Mouse (Mus musculus) neural tube, embryonic 13.5 days (tissue): ENCODE results near the gene Gjb3. TPM values are rescaled to one million over a fixed set of nuclear protein-coding genes. Genes with fewer than 3 reads are reported as not detected.
A peak's percentile ranks its signal among the peaks of the same experiment; 100 is the strongest.

Experiments
- ATAC-seq: fragments of 200-750 bp; cut with Nextera tagmentation; 2 replicates; pipeline ENCODE4 v1.8.0; 2017; ENCODE audit warnings: low read depth, mild to moderate bottlenecking, moderate TSS enrichment, moderate library complexity
- H3K27ac ChIP-seq: fragments of 300-500 bp; sonication (generic); replicated peaks from 2 replicates; pipeline ENCODE4 v1.5.1; 2015; ENCODE audit warnings: moderate library complexity, mild to moderate bottlenecking, inconsistent platforms
- H3K27me3 ChIP-seq: fragments of 300-500 bp; sonication (generic); 2 replicates; pipeline ENCODE4 v1.6.1; 2015; ENCODE audit warnings: mild to moderate bottlenecking, inconsistent platforms
- H3K36me3 ChIP-seq: fragments of 300-500 bp; sonication (generic); 2 replicates; pipeline ENCODE4 v1.6.1; 2015; ENCODE audit warnings: mild to moderate bottlenecking, inconsistent platforms
- H3K4me1 ChIP-seq: fragments of 300-500 bp; sonication (generic); replicated peaks from 2 replicates; pipeline ENCODE4 v1.6.1; 2015; ENCODE audit warnings: inconsistent platforms
- H3K4me2 ChIP-seq: fragments of 300-500 bp; sonication (generic); 2 replicates; pipeline ENCODE4 v1.6.1; 2015; ENCODE audit warnings: inconsistent platforms, mild to moderate bottlenecking, moderate library complexity
- H3K4me3 ChIP-seq: fragments of 300-500 bp; sonication (generic); 2 replicates; pipeline ENCODE4 v1.5.1; 2015; ENCODE audit warnings: mild to moderate bottlenecking, inconsistent platforms
- H3K9ac ChIP-seq: fragments of 300-500 bp; sonication (generic); 2 replicates; pipeline ENCODE4 v1.6.1; 2015; ENCODE audit warnings: moderate library complexity, mild to moderate bottlenecking, inconsistent platforms
- H3K9me3 ChIP-seq: fragments of 300-500 bp; sonication (generic); 2 replicates; pipeline ENCODE4 v1.6.1; 2016; ENCODE audit warnings: inconsistent platforms
- WGBS: fragments of 180-500 bp; shearing (Covaris S2); methylation state at CpG from one replicate; pipeline ENCODE4 v1.1.7; 2015; 5-methylcytosine and 5-hydroxymethylcytosine counted together
- polyA plus RNA-seq: library from polyadenylated mRNA; unstranded; fragments of >200 nt; fragmentation: Nextera tagmentation; extraction: Ambion mirVana; gene quantifications from 2 replicates; pipeline ENCODE4 v1.2.1, GENCODE M21; 2015

Gjb3 gene
- polyA plus RNA-seq, 1 experiment from 2014 or later = not detected

DNA sequence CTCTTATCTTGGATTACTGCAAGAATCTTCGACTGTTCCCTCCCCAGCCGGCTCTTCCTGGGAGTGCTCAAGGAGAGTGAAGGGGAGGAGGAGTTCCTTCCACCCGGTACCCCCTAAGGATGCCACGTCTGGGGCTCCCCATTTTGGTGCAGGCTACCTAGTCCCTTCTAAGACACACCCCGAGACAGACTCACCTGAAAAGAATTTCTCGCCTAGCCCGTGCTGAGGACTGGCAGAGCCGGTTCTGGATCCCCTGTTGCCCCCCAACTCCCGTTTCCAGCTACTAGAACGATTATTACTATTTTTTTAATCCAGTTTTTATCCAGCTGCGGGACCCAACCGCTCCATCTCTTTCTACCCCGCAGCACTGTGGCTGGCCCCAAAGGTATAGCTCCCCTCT is 893 bp downstream of the Gjb3 start:
- Histone ChIP-seq H3K4me2 (peak overlapping the region; percentile 48), H3K9me3 (no peaks in the 10 kb centered on the region), H3K27me3 (peaks cover 70% of the 10 kb centered on the region), H3K27ac (no peak overlapping the region), H3K4me1 (peaks cover 23% of the 10 kb centered on the region), H3K4me3 (peak overlapping the region; percentile 20; the same call in 1 of the 2 replicates), H3K9ac (no peak overlapping the region), H3K36me3 (no peaks in the 10 kb centered on the region)
- ATAC-seq = no peak
- whole genome bisulfite sequencing = 1% methylated on average over 13 of the region's 13 CpGs

DNA sequence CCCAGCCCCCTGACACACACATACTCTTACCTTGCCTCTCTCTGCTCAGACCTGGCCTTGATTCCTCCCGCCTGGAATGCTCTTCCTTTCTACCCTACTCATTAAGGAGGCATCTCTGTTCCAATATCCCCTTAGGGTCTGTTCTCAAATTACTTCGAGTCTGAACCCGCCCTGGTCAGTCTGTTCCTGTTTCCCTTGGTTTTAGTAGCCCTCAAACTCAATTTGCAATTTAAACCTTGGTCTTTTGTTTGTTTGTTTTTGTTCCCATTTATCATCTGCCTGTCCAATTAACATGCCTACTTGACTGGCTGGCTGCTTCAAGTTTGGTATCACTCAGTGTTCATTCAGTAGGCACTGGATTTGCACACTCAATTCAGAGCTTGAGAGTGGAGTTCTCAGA is 1.6 kb downstream of the Gjb3 start:
- Histone ChIP-seq H3K36me3 (no peaks in the 10 kb centered on the region), H3K4me2 (no peak overlapping the region), H3K27me3 (peaks cover 70% of the 10 kb centered on the region), H3K9me3 (no peaks in the 10 kb centered on the region), H3K27ac (no peak overlapping the region), H3K4me3 (no peak overlapping the region), H3K4me1 (peaks cover 23% of the 10 kb centered on the region), H3K9ac (no peak overlapping the region)
- ATAC-seq = no peak
- 6% methylated on average over 3 of the region's 3 CpGs for WGBS

DNA sequence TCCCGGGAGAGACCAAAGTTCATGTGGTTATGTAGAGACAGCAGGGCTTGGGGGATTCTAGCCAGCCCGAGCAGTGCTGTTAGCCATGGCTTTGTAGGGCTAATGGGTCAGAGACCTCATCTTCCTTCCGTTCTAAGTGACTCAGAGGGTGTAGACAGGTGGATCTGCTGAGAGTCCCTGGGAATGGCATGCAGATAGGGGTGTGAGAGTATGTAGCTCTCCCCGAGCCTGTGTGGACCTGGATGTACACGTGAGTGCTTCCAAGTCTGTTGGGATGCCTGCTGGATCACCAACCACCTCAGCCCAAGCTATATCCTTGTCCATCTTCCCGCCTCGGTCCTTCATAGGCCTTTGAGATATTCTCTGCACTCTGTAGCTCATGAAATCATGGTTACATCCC is 2.3 kb downstream of the Gjb3 start:
- Histone ChIP-seq H3K9me3 (no peaks in the 10 kb centered on the region), H3K36me3 (no peaks in the 10 kb centered on the region), H3K4me1 (peaks cover 23% of the 10 kb centered on the region), H3K27ac (no peak overlapping the region), H3K4me2 (no peak overlapping the region), H3K4me3 (no peak overlapping the region), H3K9ac (no peak overlapping the region), H3K27me3 (peaks cover 70% of the 10 kb centered on the region)
- 71% methylated on average over 7 of the region's 7 CpGs for WGBS
- ATAC-seq = no peak

DNA sequence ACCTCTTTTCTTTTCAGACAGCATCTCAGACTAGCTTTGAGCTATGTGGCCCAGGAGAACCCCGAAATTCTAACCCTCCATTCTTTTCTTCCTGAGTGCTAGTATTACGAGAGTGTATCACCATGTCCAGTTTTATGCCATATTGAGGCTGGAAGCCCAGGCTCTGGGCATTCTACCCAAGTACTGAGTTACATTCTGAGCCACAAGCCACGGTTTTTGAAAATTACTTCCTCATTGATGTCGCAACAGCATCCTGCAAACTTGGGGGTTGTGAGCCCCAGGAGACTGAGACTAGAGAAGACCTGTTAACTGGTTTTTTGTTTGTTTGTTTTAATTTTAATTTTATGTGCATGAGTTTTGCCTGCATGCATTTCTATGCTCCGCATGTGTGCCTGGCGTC is 2.9 kb downstream of the Gjb3 start:
- Histone ChIP-seq H3K27me3 (peaks cover 68% of the 10 kb centered on the region), H3K4me2 (no peak overlapping the region), H3K4me3 (no peak overlapping the region), H3K36me3 (no peaks in the 10 kb centered on the region), H3K27ac (no peak overlapping the region), H3K4me1 (peaks cover 23% of the 10 kb centered on the region), H3K9ac (no peak overlapping the region), H3K9me3 (no peaks in the 10 kb centered on the region)
- ATAC-seq = no peak
- WGBS = 74% methylated on average over 6 of the region's 6 CpGs

DNA sequence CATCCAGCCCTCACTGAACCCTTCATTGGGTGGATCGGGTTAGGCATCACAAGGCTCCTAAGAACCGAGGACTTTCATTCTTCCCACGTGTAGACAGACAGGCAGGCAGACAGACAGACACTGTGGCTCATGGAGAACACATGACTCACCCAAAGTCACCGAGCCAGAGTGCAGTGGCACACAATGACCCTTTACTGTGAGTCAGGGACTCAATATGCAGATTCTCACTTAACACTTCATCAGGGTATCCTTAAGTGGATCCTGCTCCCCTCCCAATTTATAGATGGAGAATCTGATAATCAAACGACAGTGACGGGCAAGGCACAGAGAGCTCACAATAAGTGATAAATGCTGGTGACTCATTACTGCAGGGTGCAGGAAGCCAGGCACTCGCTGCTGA is 3.4 kb downstream of the Gjb3 start:
- peaks cover 63% of the 10 kb centered on the region for H3K27me3 ChIP-seq
- H3K9ac ChIP-seq = no peak overlapping the region

DNA sequence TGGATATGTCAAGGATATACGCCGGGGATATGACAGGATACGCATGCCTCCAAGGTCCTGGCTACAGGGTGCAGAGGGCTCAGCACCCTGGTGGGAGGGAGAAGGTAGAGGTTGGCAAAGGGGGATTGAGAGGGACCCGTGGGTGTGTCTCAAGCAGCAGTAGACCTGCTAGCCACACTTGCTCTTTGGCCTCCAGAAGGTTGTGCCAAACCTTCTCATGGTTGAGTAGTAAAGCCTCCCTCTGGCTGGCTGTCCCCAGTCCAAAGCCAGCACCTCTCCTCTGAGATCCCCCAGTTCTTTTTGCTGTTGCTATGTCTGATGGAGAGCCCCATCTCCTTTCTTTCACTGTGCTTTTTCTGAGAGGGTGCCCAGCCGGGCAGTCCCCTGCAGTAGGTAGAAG is 5.4 kb downstream of the Gjb3 start:
- no peaks in the 10 kb centered on the region for H3K36me3 ChIP-seq
- H3K9ac ChIP-seq = no peak overlapping the region
- no peak overlapping the region for H3K4me3 ChIP-seq
- H3K4me2 ChIP-seq = no peak overlapping the region
- no peaks in the 10 kb centered on the region for H3K9me3 ChIP-seq
- H3K27ac ChIP-seq = no peak overlapping the region
- H3K27me3 ChIP-seq = peaks cover 43% of the 10 kb centered on the region
- ATAC-seq = no peak
- H3K4me1 ChIP-seq = peaks cover 7% of the 10 kb centered on the region
- WGBS = 90% methylated on average over 5 of the region's 5 CpGs

More for the DNA sequence above, 3.4 kb downstream of the Gjb3 start:
- Histone ChIP-seq H3K4me3 (no peak overlapping the region), H3K9me3 (no peaks in the 10 kb centered on the region), H3K27ac (no peak overlapping the region), H3K4me1 (peaks cover 23% of the 10 kb centered on the region), H3K36me3 (no peaks in the 10 kb centered on the region), H3K4me2 (no peak overlapping the region)
- 72% methylated on average over 7 of the region's 7 CpGs for WGBS
- no peak for ATAC-seq

DNA sequence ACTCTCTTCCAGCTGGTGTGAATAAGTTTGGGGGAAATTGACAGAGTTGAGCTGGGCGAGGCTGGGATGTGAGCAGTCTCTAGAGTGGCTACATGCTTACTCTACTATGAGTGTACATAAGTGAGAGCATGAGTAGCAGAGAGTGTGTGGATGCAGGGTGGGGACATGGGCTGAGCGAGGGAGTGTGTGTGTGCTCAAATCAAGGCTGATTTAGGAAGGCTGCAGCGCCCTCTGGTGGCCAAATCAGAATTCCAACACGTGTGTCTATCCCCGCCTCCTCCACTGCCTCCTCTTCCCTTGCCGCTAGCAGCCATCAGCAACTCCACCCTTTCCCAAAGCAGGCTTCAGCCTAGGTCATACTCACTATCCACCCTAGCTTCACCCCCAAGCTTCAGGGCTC is 5.9 kb downstream of the Gjb3 start:
- Histone ChIP-seq H3K27me3 (peaks cover 38% of the 10 kb centered on the region), H3K4me2 (no peak overlapping the region), H3K9ac (no peak overlapping the region), H3K9me3 (no peaks in the 10 kb centered on the region), H3K27ac (no peak overlapping the region), H3K4me1 (peaks cover 2% of the 10 kb centered on the region), H3K36me3 (no peaks in the 10 kb centered on the region), H3K4me3 (no peak overlapping the region)
- WGBS = 4% methylated on average over 6 of the region's 6 CpGs
- ATAC-seq = peak; percentile 66

DNA sequence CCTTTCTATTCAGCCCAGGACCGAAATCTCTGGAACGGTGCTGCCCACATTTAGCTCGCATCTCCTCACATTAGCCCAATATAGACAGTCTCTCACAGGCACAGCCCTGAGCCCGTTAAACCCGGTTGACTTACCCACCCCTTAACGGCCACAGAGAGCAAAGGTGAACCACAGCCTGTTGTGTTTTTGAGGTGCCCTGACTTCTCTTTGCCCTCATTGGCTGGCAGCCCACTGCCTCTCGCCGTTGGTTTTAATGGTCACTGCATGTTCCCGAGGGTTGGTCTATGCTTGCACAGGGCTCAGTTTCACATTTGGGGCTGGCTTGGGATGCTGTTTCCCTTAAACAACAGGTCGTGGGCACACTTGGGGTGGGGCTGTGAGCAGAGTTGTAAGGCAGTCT is 6.3 kb downstream of the Gjb3 start:
- no peak overlapping the region for H3K4me3 ChIP-seq
- ATAC-seq = no peak; the same call in 1 of the 2 replicates
- H3K9ac ChIP-seq = no peak overlapping the region
- no peaks in the 10 kb centered on the region for H3K36me3 ChIP-seq
- H3K27me3 ChIP-seq = peaks cover 33% of the 10 kb centered on the region
- no peaks in the 10 kb centered on the region for H3K9me3 ChIP-seq
- H3K27ac ChIP-seq = no peak overlapping the region
- no peak overlapping the region for H3K4me2 ChIP-seq
- no peaks in the 10 kb centered on the region for H3K4me1 ChIP-seq
- WGBS = 77% methylated on average over 10 of the region's 10 CpGs

DNA sequence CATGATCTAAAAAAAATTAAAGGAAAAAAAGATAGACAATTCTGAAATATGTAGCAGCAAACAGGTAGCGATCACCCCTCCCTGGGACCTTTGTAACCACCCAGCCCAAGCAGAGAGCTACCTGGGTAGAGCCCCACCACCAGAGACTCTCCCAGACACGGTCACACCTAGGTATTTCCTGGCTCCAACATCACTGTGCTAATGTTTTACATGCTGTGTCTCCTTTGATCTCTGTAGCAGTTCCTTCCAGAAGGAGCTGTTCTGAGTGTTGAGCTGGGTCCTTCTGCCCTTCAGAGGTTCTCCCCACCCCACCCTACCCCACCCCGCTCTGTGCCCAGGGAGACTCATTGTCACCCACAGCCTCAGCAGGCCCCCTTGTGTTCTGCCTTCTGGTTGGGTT is 7.0 kb downstream of the Gjb3 start:
- H3K27me3 ChIP-seq = peaks cover 31% of the 10 kb centered on the region
- H3K4me2 ChIP-seq = no peak overlapping the region
- no peaks in the 10 kb centered on the region for H3K36me3 ChIP-seq
- 84% methylated on average over 3 of the region's 3 CpGs for WGBS
- H3K4me3 ChIP-seq = no peak overlapping the region
- no peak for ATAC-seq
- no peak overlapping the region for H3K9ac ChIP-seq
- no peaks in the 10 kb centered on the region for H3K4me1 ChIP-seq
- H3K27ac ChIP-seq = no peak overlapping the region
- H3K9me3 ChIP-seq = no peaks in the 10 kb centered on the region

DNA sequence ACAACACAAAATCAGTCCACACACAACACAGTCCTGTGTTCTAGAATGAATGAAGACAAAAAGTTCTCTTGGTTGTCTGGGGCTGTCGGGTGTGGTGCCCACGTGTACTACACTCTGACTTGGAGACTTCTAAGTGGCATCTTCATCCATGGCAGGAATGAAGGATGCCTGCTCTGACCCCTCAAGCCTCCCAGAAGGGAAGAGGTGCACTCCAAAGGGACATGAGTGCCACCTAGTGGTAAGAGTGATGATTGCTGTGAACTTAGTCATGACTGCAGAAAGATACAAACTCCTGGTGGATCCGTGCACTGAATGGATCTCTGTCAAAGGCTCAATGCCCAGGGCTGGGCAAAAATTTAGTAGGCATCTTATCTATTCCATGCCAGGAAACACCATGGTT is 11.0 kb downstream of the Gjb3 start:
- 2% methylated on average over 3 of the region's 3 CpGs for WGBS
- Histone ChIP-seq H3K9ac (no peak overlapping the region), H3K4me3 (no peak overlapping the region), H3K4me1 (no peaks in the 10 kb centered on the region), H3K9me3 (no peaks in the 10 kb centered on the region), H3K27ac (no peak overlapping the region), H3K36me3 (no peaks in the 10 kb centered on the region), H3K4me2 (no peak overlapping the region), H3K27me3 (peaks cover 4% of the 10 kb centered on the region; the same call in 1 of the 2 replicates)
- ATAC-seq = no peak

DNA sequence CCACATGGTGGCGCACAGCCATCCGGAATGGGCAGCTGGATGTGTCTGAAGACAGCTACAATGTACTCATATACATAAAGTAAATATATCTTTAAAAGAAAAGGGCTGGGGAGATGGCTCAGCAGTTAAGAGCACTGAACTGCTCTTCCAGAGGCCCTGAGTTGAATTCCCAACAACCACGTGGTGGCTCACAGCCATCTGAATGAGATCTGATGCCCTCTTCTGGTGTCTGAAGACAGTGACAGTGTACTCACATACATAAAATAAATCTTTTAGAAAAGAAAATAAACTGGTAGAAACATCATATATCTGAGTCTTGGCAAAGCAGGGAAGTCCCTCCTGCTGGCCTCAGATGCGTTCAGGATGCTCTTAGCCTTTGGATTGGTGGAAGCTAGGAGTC is 13.5 kb downstream of the Gjb3 start:
- H3K4me2 ChIP-seq = no peak overlapping the region
- 60% methylated on average over 4 of the region's 4 CpGs for WGBS
- peaks cover 17% of the 10 kb centered on the region for H3K4me1 ChIP-seq
- no peaks in the 10 kb centered on the region for H3K36me3 ChIP-seq
- no peak for ATAC-seq
- H3K27ac ChIP-seq = no peak overlapping the region
- H3K4me3 ChIP-seq = no peak overlapping the region
- H3K9me3 ChIP-seq = no peaks in the 10 kb centered on the region
- peaks cover 18% of the 10 kb centered on the region for H3K27me3 ChIP-seq
- no peak overlapping the region for H3K9ac ChIP-seq

DNA sequence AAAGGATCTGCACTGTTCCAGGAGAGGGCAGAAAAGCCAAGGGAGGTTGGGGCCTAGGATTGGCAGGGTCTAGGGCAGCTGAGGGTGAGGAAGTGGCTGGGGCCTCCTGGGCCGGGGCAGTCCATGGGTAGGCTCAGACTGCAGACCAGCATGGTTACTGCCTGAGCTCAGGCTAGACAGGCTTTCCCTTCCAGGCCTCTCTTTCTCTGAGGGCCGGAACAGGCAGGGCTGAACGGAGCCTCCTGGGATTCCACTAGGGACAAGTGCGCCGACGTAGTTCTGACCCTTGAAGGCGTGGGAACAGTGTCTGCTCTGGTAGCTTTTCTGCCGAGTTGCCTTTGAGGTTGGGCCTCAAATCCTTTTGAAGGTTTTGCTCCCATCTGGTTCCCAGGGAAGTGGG is 14.9 kb downstream of the Gjb3 start:
- no peak overlapping the region for H3K9ac ChIP-seq
- peaks cover 17% of the 10 kb centered on the region for H3K4me1 ChIP-seq
- H3K4me3 ChIP-seq = no peak overlapping the region
- H3K4me2 ChIP-seq = no peak overlapping the region
- H3K9me3 ChIP-seq = no peaks in the 10 kb centered on the region
- peaks cover 27% of the 10 kb centered on the region for H3K27me3 ChIP-seq
- no peak overlapping the region for H3K27ac ChIP-seq
- 78% methylated on average over 8 of the region's 8 CpGs for WGBS
- no peak for ATAC-seq
- no peaks in the 10 kb centered on the region for H3K36me3 ChIP-seq

DNA sequence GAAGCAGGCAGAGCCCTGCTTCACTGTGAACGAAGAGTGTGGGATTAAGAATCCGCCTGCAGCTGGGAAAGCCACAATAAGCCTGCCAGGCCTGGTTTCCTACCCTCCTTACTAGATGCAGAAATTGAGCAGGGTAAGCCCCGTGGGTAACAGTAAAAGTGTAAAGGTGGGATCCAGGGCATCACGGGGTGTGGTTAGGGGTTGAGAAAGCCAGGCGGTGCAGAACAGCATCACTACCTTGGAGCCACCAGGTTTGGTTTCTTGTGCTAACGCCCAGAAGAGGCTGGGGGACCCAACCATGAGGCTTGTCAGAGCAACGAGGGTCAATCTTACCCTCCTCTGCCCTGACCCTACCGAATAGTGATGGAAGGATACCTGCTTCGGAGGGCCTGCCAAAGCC is 16.1 kb downstream of the Gjb3 start:
- peak overlapping the region; percentile 77; the same call in 1 of the 2 replicates for H3K9ac ChIP-seq
- ATAC-seq = no peak

More for the DNA sequence above, 16.1 kb downstream of the Gjb3 start:
- no peaks in the 10 kb centered on the region for H3K9me3 ChIP-seq
- no peaks in the 10 kb centered on the region for H3K36me3 ChIP-seq
- H3K27me3 ChIP-seq = peaks cover 27% of the 10 kb centered on the region
- peaks cover 17% of the 10 kb centered on the region for H3K4me1 ChIP-seq
- peak overlapping the region; percentile 90 for H3K4me2 ChIP-seq
- no peak overlapping the region for H3K27ac ChIP-seq
- H3K4me3 ChIP-seq = peak overlapping the region; percentile 56; the same call in 1 of the 2 replicates
- 50% methylated on average over 9 of the region's 9 CpGs for WGBS
